ENCODE assay signal across 10 mouse cellular contexts in genomic region chr3:89193853-89194252, GRCm38 (mm10). TPM values are rescaled to one million over a fixed set of nuclear protein-coding genes. Genes with fewer than 3 reads are reported as not detected.
DNase-seq lines count a peak whose midpoint lies in the region; ATAC-seq and TF ChIP-seq lines count a peak whose summit lies in the region.
"Had no signal": no experiment of that assay in that cellular context is flagged by ENCODE, and none has a peak within 500 bp of the region (broad histone marks: within the 10 kb centered on the region; RNA-seq: fewer than 3 reads in every experiment).

No protein-coding gene starts in this region.

- no peak overlapping the region for H3K4me3 ChIP-seq in kidney, embryonic 14.5 days (ENCODE audit: low read length)
- H3K4me3 ChIP-seq in midbrain, postnatal 0 days (ENCODE audit: low read depth, low read length) = no peak overlapping the region
- no peak overlapping the region for H3K4me3 ChIP-seq in midbrain, embryonic 11.5 days (ENCODE audit: low read depth, low read length)
- no peak overlapping the region for H3K4me3 ChIP-seq in hindbrain, embryonic 10.5 days
- H3K4me3 ChIP-seq in forebrain, embryonic 11.5 days (ENCODE audit: low read depth, low read length) = no peak overlapping the region
- H3K4me3 ChIP-seq: hindbrain, embryonic 15.5 days; liver, embryonic 15.5 days had no signal

- 88% methylated on average over 2 of the region's 2 CpGs for WGBS in kidney, embryonic 14.5 days
- 91% methylated on average over 2 of the region's 2 CpGs for WGBS in midbrain, postnatal 0 days
- 83% methylated on average over 2 of the region's 2 CpGs for WGBS in midbrain, embryonic 11.5 days
- WGBS in hindbrain, embryonic 10.5 days = 89% methylated on average over 2 of the region's 2 CpGs
- WGBS in forebrain, embryonic 11.5 days = 84% methylated on average over 2 of the region's 2 CpGs

- peak; percentile 57 for TF ChIP-seq CTCF in midbrain, postnatal 0 days (IDR thresholded peaks at IDR 0.05)

- ATAC-seq in kidney, embryonic 14.5 days (ENCODE audit: low FRiP score, low TSS enrichment) = no peak
- no peak for ATAC-seq in midbrain, postnatal 0 days (ENCODE audit: low FRiP score)
- no peak for ATAC-seq in midbrain, embryonic 11.5 days (ENCODE audit: low FRiP score)
- peak; percentile 33; the same call in 1 of the 2 replicates for ATAC-seq in common myeloid progenitor, adult 5-6 weeks (replicated peaks; ENCODE audit: low read depth, poor library complexity, severe bottlenecking)
- ATAC-seq in forebrain, embryonic 11.5 days (replicated peaks; ENCODE audit: low FRiP score) = no peak

- H3K27ac ChIP-seq in kidney, embryonic 14.5 days (ENCODE audit: low read depth, low read length) = no peak overlapping the region
- no peak overlapping the region for H3K27ac ChIP-seq in midbrain, postnatal 0 days (ENCODE audit: low read depth, low read length)
- no peak overlapping the region for H3K27ac ChIP-seq in midbrain, embryonic 11.5 days (ENCODE audit: low read depth, low read length)
- no peak overlapping the region for H3K27ac ChIP-seq in hindbrain, embryonic 10.5 days
- no peak overlapping the region for H3K27ac ChIP-seq in forebrain, embryonic 11.5 days (ENCODE audit: low read depth, low read length)
- H3K27ac ChIP-seq: hindbrain, embryonic 15.5 days; liver, embryonic 15.5 days had no signal

- H3K27me3 ChIP-seq in kidney, embryonic 14.5 days (ENCODE audit: control insufficient read depth, insufficient read depth, low read length) = no peaks in the 10 kb centered on the region
- H3K27me3 ChIP-seq in midbrain, postnatal 0 days (ENCODE audit: insufficient read depth, low read length) = no peaks in the 10 kb centered on the region
- H3K27me3 ChIP-seq in midbrain, embryonic 11.5 days (ENCODE audit: control insufficient read depth, insufficient read depth, low read length) = no peaks in the 10 kb centered on the region
- no peaks in the 10 kb centered on the region for H3K27me3 ChIP-seq in hindbrain, embryonic 10.5 days (ENCODE audit: insufficient read depth, poor library complexity, severe bottlenecking)
- no peaks in the 10 kb centered on the region for H3K27me3 ChIP-seq in forebrain, embryonic 11.5 days (ENCODE audit: control insufficient read depth, insufficient read depth, low read length)
- H3K27me3 ChIP-seq: hindbrain, embryonic 15.5 days had no signal

- no peaks in the 10 kb centered on the region for H3K36me3 ChIP-seq in kidney, embryonic 14.5 days (ENCODE audit: control insufficient read depth, insufficient read depth, low read length)
- 0 out of 2 replicates have a peak, but pooled peaks cover 2% of the 10 kb centered on the region for H3K36me3 ChIP-seq in midbrain, postnatal 0 days (ENCODE audit: insufficient read depth, low read length)
- H3K36me3 ChIP-seq in midbrain, embryonic 11.5 days (ENCODE audit: control insufficient read depth, insufficient read depth, low read length) = no peaks in the 10 kb centered on the region
- H3K36me3 ChIP-seq in hindbrain, embryonic 10.5 days = 0 out of 2 replicates have a peak, but pooled peaks cover 1% of the 10 kb centered on the region
- H3K36me3 ChIP-seq in forebrain, embryonic 11.5 days (ENCODE audit: control insufficient read depth, insufficient read depth, low read length) = no peaks in the 10 kb centered on the region
- H3K36me3 ChIP-seq: hindbrain, embryonic 15.5 days; liver, embryonic 15.5 days had no signal

- no peaks in the 10 kb centered on the region for H3K9me3 ChIP-seq in kidney, embryonic 14.5 days (ENCODE audit: control insufficient read depth, low read length)
- no peaks in the 10 kb centered on the region for H3K9me3 ChIP-seq in midbrain, postnatal 0 days (ENCODE audit: low read length)
- no peaks in the 10 kb centered on the region for H3K9me3 ChIP-seq in midbrain, embryonic 11.5 days (ENCODE audit: control insufficient read depth, low read length)
- H3K9me3 ChIP-seq in hindbrain, embryonic 10.5 days = no peaks in the 10 kb centered on the region
- no peaks in the 10 kb centered on the region for H3K9me3 ChIP-seq in forebrain, embryonic 11.5 days (ENCODE audit: control insufficient read depth, low read length)
- H3K9me3 ChIP-seq: hindbrain, embryonic 15.5 days; liver, embryonic 15.5 days had no signal

- no peak overlapping the region for H3K4me2 ChIP-seq in kidney, embryonic 14.5 days (replicated peaks; ENCODE audit: low read depth, low read length)
- H3K4me2 ChIP-seq in midbrain, postnatal 0 days (ENCODE audit: low read depth, low read length, poor library complexity, severe bottlenecking) = no peak overlapping the region
- no peak overlapping the region for H3K4me2 ChIP-seq in midbrain, embryonic 11.5 days
- H3K4me2 ChIP-seq in forebrain, embryonic 11.5 days (ENCODE audit: low read depth, low read length, severe bottlenecking) = no peak overlapping the region
- H3K4me2 ChIP-seq: hindbrain, embryonic 15.5 days; liver, embryonic 15.5 days had no signal

- peak; percentile 39 for DNase-seq in kidney, adult 18-20 months
- DNase-seq in midbrain, postnatal 0 days (ENCODE audit: low spot score) = no peak
- no peak for DNase-seq in midbrain, embryonic 11.5 days (ENCODE audit: low spot score, missing footprints)
- DNase-seq in thymus, postnatal 25 days = peak; percentile 75
- no peak for DNase-seq in hindbrain, embryonic 10.5 days (ENCODE audit: low spot score)
- DNase-seq in forebrain, embryonic 11.5 days (ENCODE audit: low spot score) = no peak

- no peak overlapping the region for H3K9ac ChIP-seq in kidney, embryonic 14.5 days (ENCODE audit: low read depth, low read length)
- no peak overlapping the region for H3K9ac ChIP-seq in midbrain, postnatal 0 days (replicated peaks; ENCODE audit: low read length, poor library complexity, severe bottlenecking)
- H3K9ac ChIP-seq in midbrain, embryonic 11.5 days (ENCODE audit: low read length) = no peak overlapping the region
- H3K9ac ChIP-seq in forebrain, embryonic 11.5 days (ENCODE audit: low read length) = no peak overlapping the region
- H3K9ac ChIP-seq: hindbrain, embryonic 15.5 days; liver, embryonic 15.5 days had no signal

- H3K4me1 ChIP-seq in kidney, embryonic 14.5 days (ENCODE audit: control insufficient read depth, insufficient read depth, low read length) = peaks cover under 1% of the 10 kb centered on the region; the same call in 1 of the 2 replicates
- H3K4me1 ChIP-seq in midbrain, postnatal 0 days (ENCODE audit: insufficient read depth, low read length) = no peaks in the 10 kb centered on the region
- peaks cover 8% of the 10 kb centered on the region for H3K4me1 ChIP-seq in midbrain, embryonic 11.5 days (ENCODE audit: control insufficient read depth, insufficient read depth, low read length)
- peaks cover 19% of the 10 kb centered on the region for H3K4me1 ChIP-seq in hindbrain, embryonic 10.5 days (replicated peaks)
- H3K4me1 ChIP-seq in forebrain, embryonic 11.5 days (replicated peaks; ENCODE audit: control insufficient read depth, insufficient read depth, low read length) = peaks cover 2% of the 10 kb centered on the region

RNA-seq across cellular contexts. Expression of gene Gba, which starts 8.9 kb away (rescaled TPM):
- polyA plus RNA-seq in kidney, embryonic 14.5 days (2014; fragmentation: Nextera tagmentation; extraction: Ambion mirVana) = 32.0 and 37.4 TPM in 2 replicates
- 56.8 and 64.6 TPM in 2 replicates for total RNA-seq in midbrain, postnatal 0 days (2014; rRNA removed)
- polyA plus RNA-seq in midbrain, postnatal 0 days (2015; fragmentation: Nextera tagmentation; extraction: Ambion mirVana) = 46.1 and 48.3 TPM in 2 replicates
- polyA plus RNA-seq in midbrain, embryonic 11.5 days (2014; fragmentation: Nextera tagmentation; extraction: Ambion mirVana) = 41.4 and 45.9 TPM in 2 replicates
- 37.8 and 41.5 TPM in 2 replicates for total RNA-seq in common myeloid progenitor, adult 5-6 weeks (2017)
- polyA plus RNA-seq in hindbrain, embryonic 10.5 days (2016; fragmentation: Nextera tagmentation; extraction: Ambion mirVana) = 41.0 and 50.0 TPM in 2 replicates
- polyA plus RNA-seq in forebrain, embryonic 11.5 days (2014; fragmentation: Nextera tagmentation; extraction: Ambion mirVana) = 32.4 and 37.7 TPM in 2 replicates

RNA-seq across cellular contexts. Expression of gene Fam189b, which starts 10.9 kb away (rescaled TPM):
- polyA plus RNA-seq in kidney, embryonic 14.5 days (2014; fragmentation: Nextera tagmentation; extraction: Ambion mirVana) = 34.5 and 49.3 TPM in 2 replicates
- total RNA-seq in midbrain, postnatal 0 days (2014; rRNA removed) = 12.7 and 22.2 TPM in 2 replicates
- 32.5 and 37.5 TPM in 2 replicates for polyA plus RNA-seq in midbrain, postnatal 0 days (2015; fragmentation: Nextera tagmentation; extraction: Ambion mirVana)
- polyA plus RNA-seq in midbrain, embryonic 11.5 days (2014; fragmentation: Nextera tagmentation; extraction: Ambion mirVana) = 16.5 and 20.2 TPM in 2 replicates
- total RNA-seq in common myeloid progenitor, adult 5-6 weeks (2017) = 4.5 and 8.6 TPM in 2 replicates
- polyA plus RNA-seq in hindbrain, embryonic 10.5 days (2016; fragmentation: Nextera tagmentation; extraction: Ambion mirVana) = 30.2 and 38.7 TPM in 2 replicates
- polyA plus RNA-seq in forebrain, embryonic 11.5 days (2014; fragmentation: Nextera tagmentation; extraction: Ambion mirVana) = 26.3 and 27.8 TPM in 2 replicates

RNA-seq across cellular contexts. Expression of gene Scamp3, which starts 16.6 kb away (rescaled TPM):
- 84.6 and 107 TPM in 2 replicates for polyA plus RNA-seq in kidney, embryonic 14.5 days (2014; fragmentation: Nextera tagmentation; extraction: Ambion mirVana)
- total RNA-seq in midbrain, postnatal 0 days (2014; rRNA removed) = 71.1 and 84.8 TPM in 2 replicates
- 151 and 158 TPM in 2 replicates for polyA plus RNA-seq in midbrain, postnatal 0 days (2015; fragmentation: Nextera tagmentation; extraction: Ambion mirVana)
- polyA plus RNA-seq in midbrain, embryonic 11.5 days (2014; fragmentation: Nextera tagmentation; extraction: Ambion mirVana) = 74.4 and 77.2 TPM in 2 replicates
- 29.2 and 46.9 TPM in 2 replicates for total RNA-seq in common myeloid progenitor, adult 5-6 weeks (2017)
- polyA plus RNA-seq in hindbrain, embryonic 10.5 days (2016; fragmentation: Nextera tagmentation; extraction: Ambion mirVana) = 98.9 and 116 TPM in 2 replicates
- polyA plus RNA-seq in forebrain, embryonic 11.5 days (2014; fragmentation: Nextera tagmentation; extraction: Ambion mirVana) = 92.5 and 107 TPM in 2 replicates

RNA-seq across cellular contexts. Expression of gene Thbs3, which starts 21.1 kb away (rescaled TPM):
- 12.5 and 13.2 TPM in 2 replicates for polyA plus RNA-seq in kidney, embryonic 14.5 days (2014; fragmentation: Nextera tagmentation; extraction: Ambion mirVana)
- total RNA-seq in midbrain, postnatal 0 days (2014; rRNA removed) = 38.5 and 42.9 TPM in 2 replicates
- polyA plus RNA-seq in midbrain, postnatal 0 days (2015; fragmentation: Nextera tagmentation; extraction: Ambion mirVana) = 39.0 and 47.6 TPM in 2 replicates
- 50.7 and 55.8 TPM in 2 replicates for polyA plus RNA-seq in midbrain, embryonic 11.5 days (2014; fragmentation: Nextera tagmentation; extraction: Ambion mirVana)
- 0.09 TPM in 1 of 2 replicates, not detected in the other for total RNA-seq in common myeloid progenitor, adult 5-6 weeks (2017)
- 65.5 and 74.7 TPM in 2 replicates for polyA plus RNA-seq in hindbrain, embryonic 10.5 days (2016; fragmentation: Nextera tagmentation; extraction: Ambion mirVana)
- polyA plus RNA-seq in forebrain, embryonic 11.5 days (2014; fragmentation: Nextera tagmentation; extraction: Ambion mirVana) = 63.3 and 69.9 TPM in 2 replicates

RNA-seq across cellular contexts. Expression of gene Clk2, which starts 29.3 kb away (rescaled TPM):
- 33.8 and 35.1 TPM in 2 replicates for polyA plus RNA-seq in kidney, embryonic 14.5 days (2014; fragmentation: Nextera tagmentation; extraction: Ambion mirVana)
- 38.9 and 44.5 TPM in 2 replicates for total RNA-seq in midbrain, postnatal 0 days (2014; rRNA removed)
- 12.1 and 12.6 TPM in 2 replicates for polyA plus RNA-seq in midbrain, postnatal 0 days (2015; fragmentation: Nextera tagmentation; extraction: Ambion mirVana)
- polyA plus RNA-seq in midbrain, embryonic 11.5 days (2014; fragmentation: Nextera tagmentation; extraction: Ambion mirVana) = 24.1 and 29.5 TPM in 2 replicates
- 48.5 and 80.8 TPM in 2 replicates for total RNA-seq in common myeloid progenitor, adult 5-6 weeks (2017)
- 34.8 and 35.3 TPM in 2 replicates for polyA plus RNA-seq in hindbrain, embryonic 10.5 days (2016; fragmentation: Nextera tagmentation; extraction: Ambion mirVana)
- 34.7 and 40.8 TPM in 2 replicates for polyA plus RNA-seq in forebrain, embryonic 11.5 days (2014; fragmentation: Nextera tagmentation; extraction: Ambion mirVana)

Comparison
In these comparisons a context has a peak if more than half of its experiments do, and no peak if none do; other contexts are left out.
1. DNase-seq: peak in kidney, adult 18-20 months (single experiment) and thymus, postnatal 25 days (single experiment); none in midbrain, postnatal 0 days (single experiment), midbrain, embryonic 11.5 days (single experiment), hindbrain, embryonic 10.5 days (single experiment) and forebrain, embryonic 11.5 days (single experiment).